Mouse (Mus musculus) intestine, postnatal 0 days (tissue): ENCODE measurements around the gene Zc3h12c. TPM values are rescaled to one million over a fixed set of nuclear protein-coding genes. Genes with fewer than 3 reads are reported as not detected.
A peak's percentile ranks its signal among the peaks of the same experiment; 100 is the strongest.

Source experiments
- ATAC-seq: fragments of 200-750 bp; cut with Nextera tagmentation; 2 replicates; pipeline ENCODE4 v1.8.0; 2017; ENCODE audit warnings: mild to moderate bottlenecking, moderate TSS enrichment, moderate library complexity
- H3K27ac ChIP-seq: fragments of 300-500 bp; sonication (generic); 2 replicates; pipeline ENCODE4 v1.5.1; 2014; ENCODE audit warnings: mild to moderate bottlenecking, low read depth, low read length, moderate library complexity
- H3K27me3 ChIP-seq: fragments of 300-500 bp; sonication (generic); replicated peaks from 2 replicates; pipeline ENCODE4 v1.6.1; 2014; ENCODE audit warnings: low read length, mixed read lengths; ENCODE audit not compliant: control insufficient read depth, insufficient read depth
- H3K36me3 ChIP-seq: fragments of 300-500 bp; sonication (generic); 2 replicates; pipeline ENCODE4 v1.6.1; 2014; ENCODE audit warnings: mild to moderate bottlenecking, moderate library complexity; ENCODE audit not compliant: control insufficient read depth, insufficient read depth
- H3K4me1 ChIP-seq: fragments of 300-500 bp; sonication (generic); replicated peaks from 2 replicates; pipeline ENCODE4 v1.6.1; 2014; ENCODE audit warnings: antibody characterized with exemption, low read length, mixed read lengths; ENCODE audit not compliant: control insufficient read depth, insufficient read depth
- H3K4me2 ChIP-seq: fragments of 300-500 bp; sonication (generic); replicated peaks from 2 replicates; pipeline ENCODE4 v1.6.1; 2014; ENCODE audit warnings: low read depth, mild to moderate bottlenecking, moderate library complexity
- H3K4me3 ChIP-seq: fragments of 300-500 bp; sonication (generic); 2 replicates; pipeline ENCODE4 v1.5.1; 2014; ENCODE audit warnings: low read depth, low read length
- H3K9ac ChIP-seq: fragments of 300-500 bp; sonication (generic); 2 replicates; pipeline ENCODE4 v1.6.1; 2014; ENCODE audit warnings: mild to moderate bottlenecking, low read depth, low read length
- H3K9me3 ChIP-seq: fragments of 300-500 bp; sonication (generic); 2 replicates; pipeline ENCODE4 v1.6.1; 2016; ENCODE audit warnings: mixed run types; ENCODE audit not compliant: control insufficient read depth
- CTCF ChIP-seq: sonication (generic); IDR thresholded peaks from 2 replicates; pipeline ENCODE4 v1.5.1; 2016; ENCODE audit warnings: low read depth, mild to moderate bottlenecking, control low read depth, antibody characterized with exemption, moderate library complexity
- WGBS: fragments of 180-500 bp; shearing (Covaris S2); extraction: QIAGEN DNeasy Blood & Tissue Kit; methylation state at CpG from one replicate; pipeline ENCODE4 v1.1.7; 2014; 5-methylcytosine and 5-hydroxymethylcytosine counted together
- polyA plus RNA-seq: library from polyadenylated mRNA; unstranded; fragments of >200 nt; fragmentation: Nextera tagmentation; extraction: Ambion mirVana; gene quantifications from 2 replicates; pipeline ENCODE4 v1.2.1, GENCODE M21; 2015

Gene Zc3h12c
- polyA plus RNA-seq, 1 experiment from 2014 or later, result 0.95 TPM

GRCm38 (mm10) chr9:52103448-52104224 is 64.7 kb downstream of the Zc3h12c start:
- Histone ChIP-seq H3K9ac (no peak overlapping the region), H3K27ac (no peak overlapping the region), H3K9me3 (no peaks in the 10 kb centered on the region), H3K4me2 (0 out of 2 replicates have a peak overlapping the region, but pooled peaks have one; percentile 10), H3K27me3 (peaks cover 42% of the 10 kb centered on the region), H3K4me1 (peaks cover 5% of the 10 kb centered on the region), H3K36me3 (no peaks in the 10 kb centered on the region), H3K4me3 (no peak overlapping the region)
- no peak for TF ChIP-seq CTCF
- 34% methylated on average over 9 of the region's 9 CpGs for WGBS
- peak; percentile 68 for ATAC-seq

GRCm38 (mm10) chr9:52102060-52102844 is 66.1 kb downstream of the Zc3h12c start:
- WGBS, result 69% methylated on average over 13 of the region's 13 CpGs

GRCm38 (mm10) chr9:52100426-52100825 is 67.9 kb downstream of the Zc3h12c start:
- Histone ChIP-seq H3K9ac (no peak overlapping the region), H3K4me3 (no peak overlapping the region), H3K27ac (no peak overlapping the region), H3K4me1 (peaks cover 5% of the 10 kb centered on the region), H3K36me3 (no peaks in the 10 kb centered on the region), H3K27me3 (peaks cover 47% of the 10 kb centered on the region), H3K4me2 (no peak overlapping the region), H3K9me3 (no peaks in the 10 kb centered on the region)
- no peak for TF ChIP-seq CTCF
- 90% methylated on average over 14 of the region's 14 CpGs for WGBS
- ATAC-seq, result no peak

More at GRCm38 (mm10) chr9:52102060-52102844, 66.1 kb downstream of the Zc3h12c start:
- H3K27me3 ChIP-seq, result peaks cover 49% of the 10 kb centered on the region
- H3K4me1 ChIP-seq, result peaks cover 5% of the 10 kb centered on the region
- peak; percentile 52 for ATAC-seq
- H3K4me3 ChIP-seq, result no peak overlapping the region
- no peak overlapping the region; the same call in 1 of the 2 replicates for H3K27ac ChIP-seq
- no peak overlapping the region for H3K4me2 ChIP-seq
- TF ChIP-seq CTCF, result peak; percentile 27; the same call in 1 of the 2 replicates
- H3K36me3 ChIP-seq, result no peaks in the 10 kb centered on the region
- H3K9ac ChIP-seq, result no peak overlapping the region
- H3K9me3 ChIP-seq, result no peaks in the 10 kb centered on the region

GRCm38 (mm10) chr9:52098600-52098999 is 69.8 kb downstream of the Zc3h12c start:
- Histone ChIP-seq H3K36me3 (no peaks in the 10 kb centered on the region), H3K9me3 (no peaks in the 10 kb centered on the region), H3K4me3 (no peak overlapping the region), H3K4me1 (no peaks in the 10 kb centered on the region), H3K4me2 (no peak overlapping the region), H3K27me3 (peaks cover 44% of the 10 kb centered on the region), H3K27ac (no peak overlapping the region), H3K9ac (no peak overlapping the region)
- ATAC-seq, result no peak
- under 1% methylated on average over 7 of the region's 7 CpGs for whole genome bisulfite sequencing
- TF ChIP-seq CTCF, result peak; percentile 98

- no peak for TF ChIP-seq CTCF
- Histone ChIP-seq H3K9me3 (no peaks in the 10 kb centered on the region), H3K36me3 (no peaks in the 10 kb centered on the region), H3K4me2 (no peak overlapping the region), H3K27ac (no peak overlapping the region), H3K4me1 (no peaks in the 10 kb centered on the region), H3K9ac (no peak overlapping the region), H3K27me3 (peaks cover 43% of the 10 kb centered on the region), H3K4me3 (no peak overlapping the region)
- 64% methylated on average over 1 of the region's 1 CpGs for WGBS
- no peak for ATAC-seq
Observed at GRCm38 (mm10) chr9:52097386-52097785, 71.0 kb downstream of the Zc3h12c start.

- H3K9ac ChIP-seq, result no peak overlapping the region
- no peak for TF ChIP-seq CTCF
Observed at GRCm38 (mm10) chr9:52095666-52096065, 72.7 kb downstream of the Zc3h12c start.

More at GRCm38 (mm10) chr9:52095666-52096065, 72.7 kb downstream of the Zc3h12c start:
- 72% methylated on average over 3 of the region's 3 CpGs for WGBS
- ATAC-seq, result no peak
- Histone ChIP-seq H3K9me3 (no peaks in the 10 kb centered on the region), H3K4me3 (no peak overlapping the region), H3K27ac (no peak overlapping the region), H3K4me2 (no peak overlapping the region), H3K36me3 (no peaks in the 10 kb centered on the region), H3K4me1 (no peaks in the 10 kb centered on the region), H3K27me3 (peaks cover 36% of the 10 kb centered on the region)
